Mouse (Mus musculus) erythroblast, embryonic 14.5 days (primary cell): ENCODE measurements around the gene Gm13289.
"Not testable (repeated sequence)": the region's sequence is repeated elsewhere in the genome, so short reads cannot be mapped to it uniquely, and the experiment has no call there.

Experiments used
- GATA1 ChIP-seq: IDR thresholded peaks from 2 replicates; pipeline ENCODE4 v1.6.1; 2012; ENCODE audit warnings: low read length, inconsistent platforms, mixed read lengths
- TAL1 ChIP-seq: IDR thresholded peaks from 3 replicates; pipeline ENCODE4 v1.6.1; 2012; ENCODE audit warnings: low read length, inconsistent platforms, mixed read lengths

- not testable (repeated sequence) for TF ChIP-seq GATA1, TAL1
These were observed 3.2 kb upstream of the Gm13289 start, which contains the start of gene Gm13290 for GRCm38 (mm10) chr4:88773534-88773933.
